Mouse (Mus musculus) thymus, postnatal 36 days (tissue): ENCODE data around the gene Ccdc69.
A peak's percentile ranks its signal among the peaks of the same experiment; 100 is the strongest.
"Not testable (repeated sequence)": the region's sequence is repeated elsewhere in the genome, so short reads cannot be mapped to it uniquely, and the experiment has no call there.

ENCODE experiments used
- DNase-seq, 2 experiments: peaks; one replicate each; pipeline ENCODE4 v3.0.0; 2022; ENCODE audit warnings: mixed read lengths in 2 of 2

Gene Ccdc69

DNA sequence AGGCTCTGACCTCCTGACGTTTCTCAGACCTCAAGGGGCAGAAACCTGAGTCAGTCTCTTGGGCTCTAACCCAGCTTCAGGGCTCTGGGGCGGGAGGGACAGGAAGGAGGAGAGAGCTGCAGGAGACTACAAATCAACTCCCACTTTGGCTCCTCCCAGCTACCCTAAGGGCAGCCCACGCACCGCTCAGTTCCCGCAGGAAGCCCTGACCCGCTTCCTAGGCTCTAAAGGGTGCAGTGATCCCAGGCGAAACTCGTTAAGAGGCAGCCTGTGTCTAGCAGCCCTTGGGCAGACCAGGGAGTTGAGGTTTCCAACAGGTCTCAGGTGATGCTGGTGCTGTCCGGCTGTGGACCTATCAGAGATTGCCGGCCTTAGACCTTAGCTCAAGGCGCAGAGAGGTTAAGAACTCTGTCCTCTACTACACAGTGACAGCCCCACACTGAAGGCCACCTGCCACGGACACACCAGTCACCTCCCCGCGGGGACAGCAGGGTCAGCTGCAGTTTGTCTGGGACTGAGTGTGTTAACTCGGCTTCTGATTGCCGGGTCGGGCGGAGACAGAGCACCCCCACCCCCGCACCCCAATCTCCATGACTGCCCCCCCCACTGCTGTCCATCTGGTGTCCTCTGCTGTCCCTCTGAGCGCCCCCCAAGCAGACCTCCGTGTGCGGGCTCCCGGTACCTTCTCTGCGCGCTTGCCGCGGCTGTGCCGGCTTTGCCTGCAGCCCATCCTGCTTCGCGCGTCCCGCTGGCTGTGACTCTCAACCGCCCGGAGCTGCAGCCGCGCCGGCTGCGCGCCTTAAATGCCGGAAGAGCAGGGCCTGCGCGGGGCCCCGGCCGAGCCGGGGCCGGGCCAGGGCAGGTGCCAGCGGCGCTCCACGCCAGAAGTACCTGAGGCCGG is at the start of gene Ccdc69:
Gene Ccdc69, minus strand, starts transcription at position 801 of the 901 bp plus-strand sequence.
- DNase-seq: peak; percentile 76 to 82

DNA sequence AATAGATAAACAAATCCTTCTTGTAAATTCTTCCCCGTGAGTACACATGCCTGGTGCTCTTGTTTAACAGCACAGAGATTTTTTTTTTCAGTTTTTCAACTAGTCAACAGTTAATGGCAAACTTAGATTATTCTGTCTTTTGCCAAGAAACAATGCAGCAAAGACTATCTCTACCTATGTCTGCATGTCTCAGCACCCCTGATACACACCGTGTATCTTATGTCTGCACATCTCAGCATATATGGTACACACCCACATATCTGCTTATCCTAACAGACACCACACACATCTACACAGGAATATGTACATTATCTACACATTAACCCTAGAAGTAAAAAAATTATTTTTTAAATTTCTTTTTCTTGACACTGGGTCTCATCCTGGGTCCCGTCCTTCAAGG is 48.7 kb upstream of the Ccdc69 start:
- no peak for DNase-seq

DNA sequence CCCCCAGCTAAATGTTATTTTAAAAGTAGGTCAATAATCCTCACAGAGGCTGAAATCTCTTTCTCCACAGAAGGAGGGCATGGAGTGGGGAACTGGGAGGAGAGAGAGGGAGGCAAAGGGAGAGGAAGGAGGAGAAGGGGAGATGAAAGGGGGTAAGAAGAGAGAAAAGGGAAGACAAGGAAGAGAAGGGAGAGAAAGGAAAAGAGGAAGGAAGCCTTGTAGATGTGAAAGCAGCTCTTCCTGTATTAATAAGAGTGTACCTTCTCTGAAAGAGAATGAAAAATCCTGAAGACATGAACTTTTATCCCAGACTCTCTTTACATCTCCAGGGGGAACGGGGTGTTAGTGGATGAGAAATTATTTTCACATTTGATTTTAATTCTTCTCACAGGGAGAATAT is 43.5 kb upstream of the Ccdc69 start:
- DNase-seq: no peak

DNA sequence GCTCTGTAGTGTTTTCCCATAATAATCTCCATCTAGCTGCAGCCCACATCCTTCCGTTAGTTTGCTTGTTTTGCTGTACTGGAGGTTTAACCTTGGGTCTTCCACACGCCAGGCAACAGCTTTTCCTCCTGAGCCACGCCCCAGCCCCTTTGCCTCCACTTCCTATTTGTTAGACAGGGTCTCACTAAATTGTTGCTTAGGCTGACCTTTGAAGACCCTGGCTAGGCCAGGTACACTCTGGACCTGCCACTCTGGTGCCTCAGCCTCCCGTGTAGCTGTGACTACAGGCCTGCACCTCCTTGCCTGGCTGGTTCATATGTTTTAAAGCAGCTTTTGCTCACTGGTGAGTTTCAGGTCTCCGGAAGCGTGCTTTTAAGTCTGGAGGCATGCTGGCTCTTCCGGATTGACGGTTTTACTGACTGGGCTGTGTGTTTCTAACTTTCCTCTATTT is 42.9 kb upstream of the Ccdc69 start:
- peak; percentile 83 for DNase-seq

DNA sequence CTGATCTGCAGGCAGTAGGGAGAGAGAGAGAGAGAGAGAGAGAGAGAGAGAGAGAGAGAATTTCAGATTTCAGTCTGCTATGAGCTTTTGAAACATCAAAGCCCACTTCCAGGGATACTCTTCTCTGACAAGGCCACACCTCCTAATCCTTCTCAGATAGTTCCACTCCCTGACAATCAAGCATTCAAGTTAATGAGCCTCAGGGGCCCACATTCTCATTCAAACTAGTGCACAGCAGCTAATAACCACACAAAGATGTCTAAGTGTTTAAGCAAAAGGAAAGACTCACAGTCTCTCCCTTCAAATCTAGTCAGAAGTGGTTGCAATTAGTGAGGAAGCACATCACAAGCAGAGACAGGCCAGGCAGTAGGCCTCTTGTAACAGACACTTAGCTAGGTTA is 42.3 kb upstream of the Ccdc69 start:
- DNase-seq: no peak

DNA sequence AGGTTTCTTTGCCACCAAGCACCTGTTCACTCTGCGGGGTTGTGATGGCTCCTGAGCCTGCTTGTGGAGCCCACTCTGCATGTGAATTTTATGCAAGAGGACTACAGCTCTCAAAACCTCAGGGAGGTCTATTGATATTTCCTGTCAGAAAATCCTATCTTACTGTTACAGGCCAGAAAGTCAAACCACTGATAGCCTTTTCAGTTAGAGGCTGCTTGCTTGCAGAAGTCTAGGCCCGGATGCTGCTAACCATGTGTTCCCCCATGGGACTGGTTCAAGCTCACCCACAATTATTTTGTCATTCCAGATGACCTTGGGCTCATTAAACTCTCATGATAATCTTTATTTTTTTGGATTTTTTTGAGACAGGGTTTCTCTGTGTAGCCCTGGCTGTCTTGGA is 39.1 kb upstream of the Ccdc69 start:
- no peak for DNase-seq

DNA sequence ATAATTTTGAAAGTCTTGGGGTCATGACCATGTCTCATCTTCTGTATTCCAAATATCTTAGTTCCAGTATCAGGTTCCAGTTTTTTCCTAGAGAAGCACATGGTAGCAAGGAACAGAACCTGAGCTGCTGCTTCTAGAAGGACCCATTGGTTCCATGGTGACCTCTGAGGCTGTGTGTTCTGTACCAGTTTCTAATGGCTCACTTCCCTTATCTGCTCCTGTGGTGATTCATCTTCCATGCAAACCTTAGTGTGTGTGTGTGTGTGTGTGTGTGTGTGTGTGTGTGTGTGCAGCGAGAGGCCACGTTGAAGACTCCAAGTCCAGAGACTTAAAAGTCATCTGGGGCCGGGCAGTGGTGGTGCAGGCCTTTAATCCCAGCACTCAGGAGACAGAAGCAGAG is 38.1 kb upstream of the Ccdc69 start:
- no peak for DNase-seq

DNA sequence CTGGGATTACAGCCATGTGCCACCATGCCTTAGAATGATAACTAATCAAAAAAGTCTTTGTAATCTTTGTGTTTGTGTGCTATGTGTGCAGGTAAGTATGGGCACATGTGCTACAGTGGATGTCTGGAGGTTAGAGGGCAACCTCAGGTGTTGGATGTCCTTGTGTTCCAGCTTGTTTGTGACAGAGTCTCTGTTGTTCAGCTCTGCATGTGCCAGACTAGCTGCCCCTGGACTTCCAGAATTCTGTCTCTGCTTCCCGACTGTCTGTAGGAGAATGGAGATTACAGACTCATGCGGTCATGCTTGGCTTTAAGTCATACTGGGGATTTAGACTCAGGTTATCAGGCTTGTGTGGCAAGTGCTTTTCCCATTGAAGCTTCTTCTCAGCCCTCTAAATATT is 36.4 kb upstream of the Ccdc69 start:
- no peak for DNase-seq

DNA sequence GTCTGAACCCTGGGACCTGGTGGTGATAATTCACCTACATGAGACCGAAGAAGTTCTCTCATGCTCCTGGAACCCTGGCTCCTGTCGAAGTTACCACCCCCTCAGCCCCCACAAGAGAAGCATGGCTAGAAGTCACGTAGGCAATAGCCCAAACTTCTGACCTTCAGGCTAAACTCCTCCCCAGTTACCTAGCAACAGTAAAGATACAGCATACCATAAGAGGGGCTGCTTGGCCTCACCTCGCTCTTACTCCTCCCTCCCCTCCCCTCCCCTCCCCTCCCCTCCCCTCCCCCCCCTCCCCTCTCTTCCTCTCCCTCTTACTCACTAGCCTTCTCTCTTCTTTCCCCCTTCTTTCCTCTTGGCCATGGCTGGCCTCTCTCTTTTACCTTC is 35.9 kb upstream of the Ccdc69 start:
- not testable (repeated sequence) for DNase-seq

DNA sequence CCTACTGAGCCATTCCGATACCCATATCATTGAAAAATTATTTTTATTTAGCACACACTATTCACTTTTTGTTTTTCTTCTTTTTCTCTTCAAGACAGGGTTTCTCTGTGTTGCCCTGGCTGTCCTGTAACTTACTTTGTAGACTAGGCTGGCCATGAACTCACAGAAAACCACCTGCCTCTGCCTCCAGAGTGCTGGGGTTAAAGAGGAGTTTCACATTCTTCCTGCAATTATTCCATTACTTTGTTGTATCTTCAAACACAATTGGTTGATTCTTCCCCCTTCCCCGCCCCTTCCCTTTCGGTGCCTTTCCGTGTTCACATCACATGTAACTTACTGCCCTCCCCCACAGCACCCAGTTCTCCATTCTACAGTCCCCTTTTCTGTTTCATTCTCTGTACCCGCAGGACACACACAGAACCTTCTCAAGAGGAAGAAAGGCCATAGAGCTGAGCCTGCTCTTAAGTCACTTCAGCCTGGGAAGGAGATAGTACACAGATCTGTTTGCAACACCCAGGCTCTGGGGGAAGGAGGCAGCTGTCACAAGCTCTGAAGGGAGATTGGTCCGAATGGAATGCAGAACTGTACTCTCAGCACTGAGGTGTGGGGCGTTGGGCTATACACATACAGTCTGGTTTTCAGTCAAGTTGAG is 35.4 kb upstream of the Ccdc69 start:
- peak; percentile 41 to 49 for DNase-seq

DNA sequence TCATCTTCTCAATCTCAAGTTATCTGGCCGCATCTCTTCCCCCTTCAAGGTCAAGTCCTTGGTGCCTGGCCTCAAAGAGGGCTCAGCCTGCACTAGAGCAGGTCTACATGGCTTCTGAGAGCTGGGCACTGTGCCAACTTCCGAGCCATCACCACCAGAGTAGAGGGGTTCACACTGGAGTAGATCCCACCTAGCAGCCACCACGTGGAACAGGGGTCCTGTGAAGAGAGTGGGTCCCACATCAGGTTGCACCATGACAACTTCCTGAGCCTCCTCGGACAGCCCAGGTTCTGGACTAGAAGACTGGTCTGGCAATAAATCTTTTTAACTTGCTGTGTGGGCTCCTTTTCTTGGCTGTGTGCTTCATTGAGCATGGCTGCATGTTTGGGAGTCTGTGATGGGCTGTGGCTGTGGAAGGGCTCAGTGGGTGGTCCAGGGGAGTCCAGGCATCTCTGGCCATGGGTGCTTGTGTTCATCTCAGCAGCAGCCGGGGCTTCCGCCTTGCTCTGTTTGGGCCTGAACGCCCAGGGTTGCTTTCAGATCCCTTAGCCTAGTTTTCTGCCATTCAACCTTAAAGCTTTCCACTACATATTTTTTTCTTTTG is 32.7 kb upstream of the Ccdc69 start:
- DNase-seq: no peak

DNA sequence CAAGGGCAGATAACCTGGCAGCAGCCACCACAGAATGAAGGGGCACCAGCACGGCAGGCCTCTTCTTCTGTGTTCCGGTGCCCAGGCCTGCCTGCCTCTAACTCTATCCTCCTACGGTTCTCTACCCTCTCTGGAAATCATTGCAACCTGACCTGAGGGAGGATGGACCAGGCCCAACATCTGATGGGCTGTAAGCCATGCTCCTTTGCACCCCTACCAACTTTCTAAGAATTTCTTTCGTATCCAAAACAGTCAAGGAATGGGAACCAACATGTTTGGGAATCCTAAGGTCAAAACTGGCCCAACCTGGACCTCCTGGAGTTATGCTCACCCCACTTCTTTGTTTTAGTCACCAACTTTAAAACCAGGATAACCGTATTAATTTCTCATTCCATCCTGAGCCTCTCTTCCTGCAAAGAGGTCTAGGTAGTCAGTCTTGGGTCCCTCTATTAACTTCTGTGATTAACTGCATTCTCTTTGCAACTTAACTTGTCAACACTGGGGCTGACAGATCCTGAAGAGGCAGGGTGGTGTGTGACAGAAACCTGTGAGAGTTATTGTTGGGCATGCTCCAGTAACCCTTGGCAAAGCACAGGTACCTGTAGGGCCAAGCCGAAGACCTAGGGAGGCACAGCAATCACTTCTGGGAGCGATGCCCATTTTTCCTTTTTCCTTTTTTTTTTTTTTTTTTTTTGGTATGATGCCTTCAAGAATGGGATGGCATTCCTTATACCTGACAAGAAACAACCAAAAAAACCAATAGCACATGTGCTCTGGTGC is 31.8 kb upstream of the Ccdc69 start:
- no peak for DNase-seq

DNA sequence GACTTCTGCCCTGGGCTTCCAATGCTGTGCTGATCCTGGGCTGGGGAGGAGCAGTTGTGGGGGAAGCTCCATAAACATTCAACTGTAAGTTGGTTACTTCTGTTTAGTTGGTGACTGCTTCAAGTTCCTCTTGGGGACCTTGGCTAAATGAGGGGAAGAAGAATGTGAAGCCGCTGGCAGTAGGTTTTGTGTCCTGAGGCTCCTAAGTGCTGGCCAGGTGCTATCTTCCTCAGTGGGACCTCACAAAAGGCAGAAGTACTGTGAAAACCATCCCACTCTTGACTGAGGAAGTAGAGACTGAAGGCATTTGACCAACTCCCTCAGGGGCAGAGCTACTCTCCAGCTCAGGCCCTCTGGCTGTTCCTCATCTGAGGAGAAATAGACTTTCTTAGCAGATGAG is 28.7 kb upstream of the Ccdc69 start:
- DNase-seq: no peak

DNA sequence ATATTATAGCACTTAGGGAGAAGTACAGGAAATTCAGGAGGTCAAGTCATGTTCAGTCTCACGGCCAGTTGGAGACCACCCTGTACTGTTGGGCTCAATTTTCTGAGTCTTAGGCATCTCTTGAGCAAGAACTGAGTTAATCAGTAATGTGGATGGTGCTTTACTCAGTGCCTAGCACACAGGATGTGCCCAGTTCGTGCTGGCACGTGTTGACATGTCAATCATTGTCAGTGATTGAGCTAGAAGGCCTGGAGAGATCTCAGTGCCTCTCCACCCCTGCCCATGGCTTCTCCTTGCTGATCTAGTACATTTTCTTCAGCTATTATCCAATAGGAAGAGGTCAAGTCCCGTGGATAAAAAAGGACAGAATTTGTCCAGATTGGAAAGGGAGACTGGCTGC is 27.5 kb upstream of the Ccdc69 start:
- no peak for DNase-seq

DNA sequence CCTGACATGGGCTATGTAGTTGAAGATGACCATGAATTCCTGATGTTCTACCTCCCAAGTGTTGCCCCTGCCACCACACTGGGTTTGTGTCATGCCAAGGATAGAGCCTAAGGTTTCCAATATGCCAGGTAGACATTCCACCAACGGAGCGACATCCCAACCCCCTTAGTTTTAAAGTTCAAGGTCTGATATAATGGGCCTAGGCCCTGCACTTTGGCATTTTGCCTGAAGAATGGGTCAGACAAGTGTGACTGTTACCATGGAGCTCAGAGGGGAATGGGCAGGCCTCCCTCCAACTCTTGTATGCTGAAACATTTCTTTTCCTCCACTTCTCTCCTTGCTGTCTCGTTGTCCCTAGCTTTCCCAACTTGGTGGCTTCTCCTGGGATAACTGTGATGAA is 25.3 kb upstream of the Ccdc69 start:
- DNase-seq: no peak

DNA sequence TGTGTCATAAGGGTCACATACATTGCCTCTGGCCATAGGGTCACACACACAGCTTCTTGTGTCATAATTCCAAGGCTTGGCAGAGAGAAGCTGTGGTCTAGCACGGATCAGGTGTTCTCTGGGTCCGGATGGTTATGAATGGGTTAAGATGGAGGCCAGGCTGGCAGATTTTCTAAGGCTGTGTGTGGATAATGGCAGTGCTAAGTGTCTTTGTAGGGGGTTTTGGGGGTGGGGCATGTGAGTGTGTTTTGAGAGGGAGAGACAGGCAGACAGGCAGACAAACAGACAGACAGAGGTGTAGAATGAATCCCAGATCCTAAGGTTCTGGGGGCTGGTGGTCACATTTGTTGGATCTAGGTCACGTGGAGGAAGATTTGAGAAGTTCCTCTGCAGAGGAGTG is 24.1 kb upstream of the Ccdc69 start:
- no peak for DNase-seq

DNA sequence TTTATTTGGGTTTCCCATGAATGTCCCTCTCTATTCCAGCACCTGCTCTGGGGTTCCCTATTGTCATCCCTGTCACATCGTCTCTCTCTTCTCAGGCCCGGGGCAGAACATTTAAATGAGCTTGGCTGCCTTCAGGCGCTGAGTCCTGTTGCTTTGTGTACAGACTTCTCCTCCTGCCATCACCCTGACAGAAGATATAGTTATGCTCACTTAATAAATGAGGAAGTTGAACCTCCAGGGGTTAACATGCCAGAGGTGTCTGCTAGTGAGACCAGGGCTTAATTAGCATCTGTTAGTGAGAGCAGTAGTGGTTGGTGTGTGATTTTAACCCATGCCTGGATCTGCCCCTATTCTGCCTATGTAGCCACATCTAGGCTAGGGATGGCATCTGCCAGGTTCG is 21.9 kb upstream of the Ccdc69 start:
- DNase-seq: no peak

DNA sequence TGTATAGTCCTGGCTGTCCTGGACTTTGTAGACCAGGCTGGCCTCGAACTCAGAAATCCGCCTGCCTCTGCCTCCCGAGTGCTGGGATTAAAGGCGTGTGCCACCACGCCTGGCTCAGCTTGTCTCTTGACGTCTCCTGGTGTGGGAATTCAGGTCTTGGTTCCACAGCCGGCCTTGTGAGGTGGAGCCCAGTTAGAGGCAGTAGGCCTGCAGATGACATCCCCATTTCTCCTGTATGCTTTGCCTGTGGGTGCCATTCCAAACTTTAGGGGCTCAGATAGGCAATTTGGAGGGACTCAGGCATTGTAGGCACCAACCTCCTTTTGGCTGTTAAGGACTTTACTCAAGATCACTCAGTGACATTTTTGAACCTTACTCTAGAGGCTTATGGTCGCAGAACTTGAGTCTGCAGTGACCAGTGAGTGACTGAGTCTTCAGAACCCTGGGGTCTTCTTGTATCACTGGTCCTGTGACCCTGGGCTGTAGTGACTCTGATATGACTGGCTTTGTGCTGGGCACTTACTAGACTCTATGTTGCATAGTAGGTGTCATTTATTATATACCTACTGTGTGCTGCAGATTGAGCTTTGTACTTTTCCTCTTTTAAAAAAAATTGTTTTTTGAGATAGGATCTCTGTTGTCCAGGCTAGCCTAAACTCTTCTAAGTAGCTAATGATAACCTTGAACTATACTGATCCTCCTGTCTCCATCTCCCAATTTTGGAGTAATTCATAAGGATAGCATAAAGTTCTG is 21.3 kb upstream of the Ccdc69 start:
- no peak for DNase-seq

DNA sequence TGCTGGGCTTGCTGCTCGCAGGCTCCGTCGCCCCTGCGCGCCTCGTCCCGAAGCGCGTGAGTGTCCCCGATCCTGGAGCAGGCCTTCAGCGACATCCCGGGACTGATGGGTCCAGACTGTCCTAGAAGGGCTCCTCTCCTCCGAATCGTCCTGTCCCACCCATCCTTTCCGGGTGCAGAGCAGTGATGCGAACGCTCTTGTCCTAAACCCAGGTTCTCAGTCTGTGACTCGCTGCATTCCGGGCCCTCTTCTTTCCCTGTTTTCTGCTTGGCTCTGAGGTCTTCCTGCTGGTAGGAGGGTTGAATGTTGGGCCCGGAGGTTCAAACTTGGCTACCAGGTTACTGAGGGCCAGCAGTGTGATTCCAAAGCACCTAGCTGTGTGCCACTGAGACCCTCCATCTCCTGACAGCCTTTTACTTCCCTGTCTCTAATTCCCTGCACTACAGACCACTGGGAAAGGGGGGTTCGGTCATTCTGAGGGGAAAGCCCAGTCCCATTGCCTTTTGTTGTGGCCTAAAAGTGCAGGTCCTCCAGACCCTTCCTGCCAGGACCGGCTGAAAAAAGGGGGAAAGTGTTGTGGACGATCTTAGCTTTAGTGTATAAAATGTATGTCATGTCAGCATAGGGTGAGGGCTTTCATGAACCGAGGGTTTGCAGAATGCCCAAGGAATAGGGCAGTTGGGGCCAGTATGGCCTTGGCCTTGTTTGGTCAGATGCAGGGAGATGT is 20.4 kb upstream of the Ccdc69 start:
- no peak for DNase-seq

DNA sequence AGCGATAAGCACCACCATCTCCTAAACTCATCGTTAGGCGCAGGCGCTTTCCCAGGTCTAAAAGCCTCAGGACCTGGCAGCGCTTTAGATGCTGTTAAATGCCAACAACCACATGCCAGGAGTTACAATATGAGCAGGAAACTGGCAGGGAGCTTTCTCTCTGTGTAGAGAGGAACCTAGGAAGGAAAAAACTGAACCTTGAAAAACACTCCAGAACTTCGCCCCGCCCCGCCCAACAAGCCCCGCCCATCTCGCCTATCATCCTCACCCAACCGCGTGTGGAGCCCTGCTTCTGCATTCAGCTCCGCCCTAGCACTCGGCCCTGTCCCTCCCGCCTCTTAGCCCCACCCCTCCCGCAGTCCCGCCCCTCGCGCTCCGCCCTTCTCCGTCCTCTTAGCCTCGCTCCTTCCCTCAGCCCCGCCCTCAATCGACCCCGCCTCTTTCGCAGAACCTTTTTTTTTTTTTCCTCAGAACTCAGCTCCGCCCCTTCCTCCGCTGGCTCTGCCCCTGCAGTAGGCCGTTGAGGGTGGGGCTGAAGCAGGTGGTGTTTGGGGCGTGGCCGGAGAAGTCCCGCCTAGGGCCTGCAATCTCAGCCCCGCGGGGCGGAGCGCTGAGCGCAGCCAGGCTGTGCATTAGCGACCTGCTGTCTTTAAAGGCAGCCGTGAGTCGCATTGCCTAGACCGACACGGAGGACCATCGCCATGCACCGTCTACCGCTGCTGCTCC is 19.7 kb upstream of the Ccdc69 start, which contains the start of gene Gm2a:
Gene Gm2a, plus strand, starts transcription at position 653 of the 726 bp plus-strand sequence.
- DNase-seq: peak; percentile 94 to 96
